Mouse (Mus musculus): Measurements from ENCODE around the gene Olfr527. TPM values are rescaled to one million over a fixed set of nuclear protein-coding genes. Genes with fewer than 3 reads are reported as not detected.

Gene Olfr527
- total RNA-seq (2022) = not detected

- no peak for DNase-seq
These were observed at the start of gene Olfr527 for GRCm38 (mm10) chr7:140333717-140334116. Gene Olfr527, plus strand, starts transcription at chr7:140334017.

DNA sequence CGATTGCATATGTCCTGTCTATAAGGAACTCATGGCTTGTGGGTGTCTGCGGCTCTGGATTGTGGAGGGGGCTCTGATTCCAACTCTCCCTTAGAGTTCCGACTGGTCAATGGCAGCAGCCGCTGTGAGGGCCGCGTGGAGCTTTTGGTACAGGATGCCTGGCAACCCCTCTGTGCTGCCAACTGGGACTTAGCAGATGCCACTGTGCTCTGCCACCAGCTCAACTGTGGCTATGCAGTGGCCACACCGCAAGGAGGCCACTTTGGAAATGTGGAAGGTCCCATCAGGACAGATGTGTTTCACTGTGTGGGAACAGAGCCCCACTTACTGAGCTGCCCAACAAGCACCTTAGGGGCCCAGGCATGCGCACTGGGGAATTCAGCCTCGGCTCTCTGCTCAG is 38.1 kb upstream of the Olfr527 start:
- no peak for DNase-seq

DNA sequence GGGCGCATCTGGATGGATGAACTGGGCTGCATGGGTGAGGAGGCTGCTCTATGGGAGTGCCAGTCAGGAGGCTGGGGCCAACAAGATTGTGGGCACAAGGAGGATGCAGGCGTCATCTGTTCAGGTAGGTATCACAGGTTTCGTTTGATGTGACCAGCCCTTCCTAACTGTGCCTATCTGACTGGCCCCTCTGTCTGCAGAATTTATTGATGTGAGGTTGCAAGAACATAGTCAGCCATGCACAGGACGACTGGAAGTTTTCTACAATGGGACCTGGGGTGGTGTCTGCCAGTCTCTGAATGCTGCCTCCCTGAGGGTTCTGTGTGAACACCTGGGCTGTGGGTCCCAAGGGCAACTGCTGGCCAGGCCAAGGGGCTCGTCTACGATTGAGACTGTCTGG is 36.9 kb upstream of the Olfr527 start:
- no peak for DNase-seq

DNA sequence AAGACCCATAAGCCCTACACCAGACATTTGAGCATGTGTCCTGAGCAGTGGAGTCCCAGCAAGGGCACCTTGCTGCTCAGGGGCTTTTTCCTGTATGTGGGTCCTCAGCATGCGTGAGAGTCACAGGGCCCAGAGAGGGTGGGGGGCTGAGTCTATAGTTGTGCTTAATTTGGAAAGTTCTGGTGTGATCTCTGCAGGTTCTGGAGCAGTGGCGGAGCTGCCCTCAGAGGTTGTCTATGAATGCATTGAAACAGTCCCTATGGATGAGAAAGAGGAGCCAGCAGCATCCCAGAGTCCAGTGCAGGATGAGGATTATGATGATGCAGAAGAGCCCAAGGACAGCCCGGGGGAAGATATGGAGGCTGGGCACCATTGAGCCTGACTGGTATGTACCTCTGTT is 34.4 kb upstream of the Olfr527 start:
- DNase-seq = no peak

DNA sequence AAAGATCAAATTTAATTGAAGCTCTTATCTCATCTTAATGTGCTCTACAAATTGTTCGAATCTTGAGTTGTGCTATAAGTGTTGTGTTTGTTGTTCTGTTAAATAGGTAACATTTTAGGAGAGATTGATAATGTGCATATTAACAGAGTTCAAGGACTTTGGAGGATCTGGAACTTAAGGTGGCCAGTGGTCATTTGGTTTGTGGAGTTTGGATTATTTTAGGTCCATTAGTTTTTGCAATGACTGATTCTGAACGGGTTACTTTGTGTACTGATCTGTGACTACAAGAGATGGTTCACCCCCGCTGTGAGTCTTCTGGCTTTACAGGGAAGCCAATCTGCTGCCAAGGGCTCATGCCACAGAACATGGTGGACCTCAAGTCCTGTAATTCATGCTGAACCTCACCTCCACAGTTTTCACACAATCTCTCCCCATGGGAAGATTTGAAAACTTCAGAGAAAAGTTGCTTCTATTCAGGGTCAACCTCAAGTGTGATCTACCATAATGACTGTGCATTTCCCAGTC is 13.9 kb upstream of the Olfr527 start:
- DNase-seq = no peak

GRCm38 (mm10) chr7:140320558-140320957 is 13.3 kb upstream of the Olfr527 start, which contains the start of gene Olfr525:
Gene Olfr525, plus strand, starts transcription at chr7:140320858.
- no peak for DNase-seq

DNA sequence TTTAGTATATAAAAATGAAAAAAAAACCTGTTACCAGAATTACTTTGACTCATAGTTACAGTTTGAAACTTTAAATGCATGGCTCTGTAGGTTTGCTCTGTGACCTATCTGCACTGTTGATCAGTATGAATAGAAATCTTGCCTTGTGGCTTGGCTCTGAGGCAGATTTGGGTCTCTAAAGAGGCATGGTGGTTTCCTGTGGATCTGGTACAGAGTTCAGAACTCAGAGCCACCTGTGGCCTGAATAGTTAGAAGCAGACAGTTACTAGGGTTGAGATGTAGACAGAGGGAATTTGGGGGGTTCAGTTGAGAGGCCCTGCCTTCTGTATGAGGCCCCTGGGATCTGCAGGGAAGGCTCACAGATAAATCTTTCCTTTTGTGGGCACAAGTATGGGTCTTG is 12.7 kb upstream of the Olfr527 start:
- DNase-seq = no peak

- no peak for DNase-seq
These were observed 4.0 kb upstream of the Olfr527 start for GRCm38 (mm10) chr7:140329766-140330304.

DNA sequence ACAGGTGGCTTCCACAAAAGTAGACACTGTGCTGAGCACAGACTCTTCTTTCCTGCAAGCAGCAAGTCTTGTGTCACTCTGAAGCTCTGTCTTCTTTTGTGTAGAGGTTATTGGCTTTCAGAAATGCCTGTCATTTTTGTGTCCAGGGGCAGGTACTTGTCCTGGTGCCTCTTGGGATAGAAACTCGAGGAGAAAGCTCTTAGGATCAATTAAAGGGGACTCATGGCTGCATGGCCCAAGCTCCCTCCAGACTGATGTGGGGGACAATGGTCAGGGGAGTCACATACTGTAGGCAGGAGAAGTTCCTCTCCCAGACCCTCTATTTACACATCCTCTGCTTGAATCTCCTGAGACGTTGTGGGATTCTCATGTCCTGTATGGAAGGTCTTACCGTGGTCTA is 27.8 kb downstream of the Olfr527 start, which contains the start of gene Olfr60:
Gene Olfr60, minus strand, starts transcription at position 101 of the 400 bp plus-strand sequence.
- DNase-seq = no peak

DNA sequence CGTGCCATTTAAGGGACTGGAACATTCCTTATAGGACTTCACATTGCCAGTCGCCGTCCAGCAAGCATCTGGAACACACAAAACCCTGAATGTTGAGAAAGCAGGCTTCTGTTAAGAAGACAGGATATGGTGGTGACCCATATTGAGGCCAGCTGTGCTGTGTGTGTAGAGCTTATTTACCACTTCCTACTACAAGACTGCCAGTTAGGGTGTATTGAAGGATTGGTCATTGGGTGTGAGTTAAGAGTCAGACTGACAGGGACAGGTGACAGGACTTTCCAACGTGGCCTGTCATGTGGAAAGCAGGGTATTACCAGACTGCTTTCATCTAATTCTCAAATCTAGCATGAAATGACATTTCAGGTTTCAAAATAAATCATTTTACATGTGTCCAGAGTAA is 40.5 kb downstream of the Olfr527 start:
- DNase-seq = no peak

GRCm38 (mm10) chr7:140376231-140376630 is 42.4 kb downstream of the Olfr527 start, which contains the start of gene Olfr530:
Gene Olfr530, minus strand, starts transcription at chr7:140376331.
- no peak for DNase-seq

DNA sequence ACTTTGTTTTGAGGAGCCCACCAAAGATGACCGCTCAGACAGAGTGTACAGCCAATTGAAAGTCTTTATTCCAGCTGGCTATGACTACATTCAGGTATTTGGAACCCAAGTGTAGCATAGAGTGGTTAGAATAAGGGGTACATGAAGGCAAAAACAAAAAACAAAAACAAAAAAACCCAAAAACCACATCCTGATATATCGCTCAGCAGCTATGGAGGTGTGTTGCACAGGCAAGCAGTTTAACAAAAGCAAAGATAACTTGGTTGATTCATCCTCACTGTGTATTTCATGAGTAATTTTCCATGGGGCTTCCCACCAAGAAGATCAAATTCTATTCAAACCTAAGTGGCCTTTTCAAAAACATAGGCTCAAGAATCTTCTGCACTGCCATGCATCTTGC is 43.1 kb downstream of the Olfr527 start:
- no peak for DNase-seq

Other genes starting within 250 kb of the Olfr527 start
- gene Prap1, start 240.6 kb upstream of the Olfr527 start, total RNA-seq (2022) = not detected
- 10 to 100 TPM; 36.0 to 65.5 (median 43.9) TPM for gene Fuom, start 231.6 kb upstream of the Olfr527 start, total RNA-seq (2022)
- 10 to 100 TPM in 3 of 4 experiments, 1 to 10 TPM in 1; 9.6 to 19.7 (median 13.8) TPM for gene Paox, start 218.2 kb upstream of the Olfr527 start, total RNA-seq (2022)
- 100 to 1,000 TPM; 229 to 495 (median 382) TPM for gene Echs1, start 217.5 kb upstream of the Olfr527 start, total RNA-seq (2022)
- 10 to 100 TPM; 30.1 to 32.7 (median 31.3) TPM for gene Mtg1, start 196.5 kb upstream of the Olfr527 start, total RNA-seq (2022)
- gene Sprn, start 179.1 kb upstream of the Olfr527 start, total RNA-seq (2022) = 1 to 10 TPM; 1.0 to 1.4 (median 1.2) TPM
- gene Olfr522, start 169.3 kb upstream of the Olfr527 start, total RNA-seq (2022) = not detected
- gene Olfr523, start 160.8 kb upstream of the Olfr527 start, total RNA-seq (2022) = not detected
- gene Olfr524, start 128.1 kb upstream of the Olfr527 start, total RNA-seq (2022) = not detected
- gene Cd163l1, start 115.8 kb upstream of the Olfr527 start, total RNA-seq (2022) = not detected
- under 1 TPM in 1 of 4 experiments, not detected in 3; 0.12 TPM for gene 5830411N06Rik, start 86.7 kb upstream of the Olfr527 start, total RNA-seq (2022)
- gene Olfr525, start 13.2 kb upstream of the Olfr527 start, total RNA-seq (2022) = not detected
- not detected for gene Olfr60, start 27.7 kb downstream of the Olfr527 start, total RNA-seq (2022)
- not detected for gene Olfr530, start 42.3 kb downstream of the Olfr527 start, total RNA-seq (2022)
- not detected for gene Olfr531, start 68.9 kb downstream of the Olfr527 start, total RNA-seq (2022)
- not detected for gene Olfr532, start 87.6 kb downstream of the Olfr527 start, total RNA-seq (2022)
- gene Olfr533, start 129.4 kb downstream of the Olfr527 start, total RNA-seq (2022) = not detected
- not detected for gene Olfr535, start 150.2 kb downstream of the Olfr527 start, total RNA-seq (2022)
- not detected for gene Olfr536, start 173.4 kb downstream of the Olfr527 start, total RNA-seq (2022)
- not detected for gene Olfr538, start 233.9 kb downstream of the Olfr527 start, total RNA-seq (2022)

Data from adrenal gland, adult 8-10 months (tissue).